Mouse (Mus musculus) intestine, embryonic 14.5 days (tissue): Measurements from ENCODE around the gene Psmc2. TPM values are rescaled to one million over a fixed set of nuclear protein-coding genes. Genes with fewer than 3 reads are reported as not detected.

Source experiments
- ATAC-seq: fragments of 200-750 bp; cut with Nextera tagmentation; replicated peaks from 2 replicates; pipeline ENCODE4 v1.8.0; 2017; ENCODE audit warnings: low read depth, moderate number of reproducible peaks, moderate TSS enrichment, moderate library complexity; ENCODE audit not compliant: low FRiP score, low TSS enrichment
- DNase-seq: peaks from one replicate; pipeline ENCODE4 v3.0.0-alpha.2; 2018; ENCODE audit warnings: low spot score
- H3K27ac ChIP-seq: fragments of 300-500 bp; sonication (generic); 2 replicates; pipeline ENCODE4 v1.5.1; 2014; ENCODE audit warnings: low read depth, mild to moderate bottlenecking, control low read depth
- H3K27me3 ChIP-seq: fragments of 300-500 bp; sonication (generic); replicated peaks from 2 replicates; pipeline ENCODE4 v1.6.1; 2014; ENCODE audit warnings: low read length, control low read depth; ENCODE audit not compliant: control insufficient read depth, insufficient read depth
- H3K36me3 ChIP-seq: fragments of 300-500 bp; sonication (generic); 2 replicates; pipeline ENCODE4 v1.6.1; 2014; ENCODE audit warnings: low read length, control low read depth; ENCODE audit not compliant: control insufficient read depth, insufficient read depth
- H3K4me1 ChIP-seq: fragments of 300-500 bp; sonication (generic); replicated peaks from 2 replicates; pipeline ENCODE4 v1.6.1; 2014; ENCODE audit warnings: low read length, control low read depth, mixed read lengths; ENCODE audit not compliant: control insufficient read depth, insufficient read depth
- H3K4me2 ChIP-seq: fragments of 300-500 bp; sonication (generic); 2 replicates; pipeline ENCODE4 v1.6.1; 2014; ENCODE audit warnings: low read length
- H3K4me3 ChIP-seq: fragments of 300-500 bp; sonication (generic); 2 replicates; pipeline ENCODE4 v1.5.1; 2014; ENCODE audit warnings: low read depth, low read length, control low read depth, mixed read lengths
- H3K9ac ChIP-seq: fragments of 300-500 bp; sonication (generic); 2 replicates; pipeline ENCODE4 v1.6.1; 2014; ENCODE audit warnings: mild to moderate bottlenecking, low read length
- H3K9me3 ChIP-seq: fragments of 300-500 bp; sonication (generic); 2 replicates; pipeline ENCODE4 v1.6.1; 2016; ENCODE audit warnings: low read length, control low read depth; ENCODE audit not compliant: control insufficient read depth
- WGBS: fragments of 180-500 bp; shearing (Covaris S2); extraction: QIAGEN DNeasy Blood & Tissue Kit; methylation state at CpG from one replicate; pipeline ENCODE4 v1.1.7; 2014; 5-methylcytosine and 5-hydroxymethylcytosine counted together
- polyA plus RNA-seq: library from polyadenylated mRNA; unstranded; fragments of >200 nt; fragmentation: Nextera tagmentation; extraction: Ambion mirVana; gene quantifications from 2 replicates; pipeline ENCODE4 v1.2.1, GENCODE M21; 2014

The Psmc2 gene
- polyA plus RNA-seq, 1 experiment from 2014 or later, result 165 TPM

DNA sequence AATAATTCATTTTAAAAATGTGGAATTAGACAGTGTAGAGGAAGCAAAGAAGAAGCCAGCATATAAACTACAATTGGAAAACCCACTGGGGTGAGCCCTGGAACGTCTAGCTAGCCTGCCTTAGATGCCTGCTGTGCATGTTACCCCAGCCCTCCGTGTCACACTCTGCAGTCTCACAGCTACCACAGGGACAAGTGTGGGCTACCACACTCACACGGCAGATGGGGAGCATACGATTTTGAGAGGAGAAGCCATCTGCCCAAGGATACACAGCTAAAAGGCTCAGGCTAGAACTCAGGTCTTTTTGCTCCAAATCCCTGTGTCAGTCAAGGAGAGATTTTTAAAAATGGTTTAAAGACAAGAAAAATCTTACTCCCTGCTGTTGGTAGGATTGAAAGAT, 43.8 kb downstream of the Psmc2 start:
- no peaks in the 10 kb centered on the region for H3K36me3 ChIP-seq
- DNase-seq (no peak), ATAC-seq (no peak)
- no peaks in the 10 kb centered on the region for H3K9me3 ChIP-seq
- H3K27me3 ChIP-seq, result no peaks in the 10 kb centered on the region
- 67% methylated on average over 4 of the region's 4 CpGs for WGBS
- no peaks in the 10 kb centered on the region for H3K4me1 ChIP-seq
- no peak overlapping the region for H3K4me2 ChIP-seq
- no peak overlapping the region for H3K4me3 ChIP-seq
- H3K9ac ChIP-seq, result no peak overlapping the region
- no peak overlapping the region for H3K27ac ChIP-seq

DNA sequence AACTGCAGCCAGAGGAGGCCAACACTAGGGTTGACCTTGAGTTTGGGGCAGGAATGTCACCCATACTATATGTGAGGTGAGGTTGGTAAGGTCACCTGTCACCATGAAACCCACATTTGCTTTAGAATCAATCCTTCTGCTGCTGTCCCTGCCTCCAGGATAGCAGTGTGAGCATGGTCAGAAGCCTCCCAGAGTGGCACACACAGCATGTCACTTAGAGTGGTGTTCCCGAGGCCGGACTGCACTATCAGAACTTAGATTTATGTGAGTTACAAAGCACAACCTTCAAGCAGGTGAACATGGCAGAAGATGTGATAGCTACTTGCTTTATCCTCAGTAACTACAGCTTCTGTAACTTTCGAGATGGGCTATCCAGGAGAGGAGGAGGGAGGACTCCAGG, 46.7 kb downstream of the Psmc2 start:
- Histone ChIP-seq H3K4me3 (no peak overlapping the region), H3K27ac (no peak overlapping the region), H3K36me3 (no peaks in the 10 kb centered on the region), H3K4me1 (no peaks in the 10 kb centered on the region), H3K9me3 (no peaks in the 10 kb centered on the region), H3K27me3 (no peaks in the 10 kb centered on the region), H3K4me2 (no peak overlapping the region), H3K9ac (no peak overlapping the region)
- 74% methylated on average over 3 of the region's 3 CpGs for WGBS
- ATAC-seq (no peak), DNase-seq (no peak)

DNA sequence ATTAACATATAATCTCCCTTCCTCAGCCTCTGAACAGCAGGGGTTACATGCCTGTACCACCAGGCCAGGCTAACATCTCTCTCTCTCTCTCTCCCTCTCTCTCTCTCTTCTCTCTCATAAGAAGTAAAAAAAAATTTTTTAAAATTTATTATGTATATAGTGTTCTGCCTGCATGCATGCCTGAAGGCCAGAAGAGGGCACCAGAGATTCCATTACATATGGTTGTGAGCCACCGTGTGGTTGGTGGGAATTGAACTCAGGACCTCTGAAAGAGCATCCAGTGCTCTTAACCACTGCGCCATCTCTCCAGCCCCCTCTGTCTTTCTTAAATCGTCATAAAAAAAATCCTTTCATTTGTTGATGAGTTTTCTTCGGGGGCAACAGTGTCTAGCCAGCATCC, 59.6 kb downstream of the Psmc2 start:
- Histone ChIP-seq H3K4me3 (no peak overlapping the region), H3K9me3 (no peaks in the 10 kb centered on the region), H3K36me3 (no peaks in the 10 kb centered on the region), H3K4me2 (no peak overlapping the region), H3K9ac (no peak overlapping the region), H3K27me3 (no peaks in the 10 kb centered on the region), H3K4me1 (no peaks in the 10 kb centered on the region), H3K27ac (no peak overlapping the region)
- DNase-seq, result no peak
- ATAC-seq, result no peak
- WGBS, result 77% methylated on average over 4 of the region's 4 CpGs

DNA sequence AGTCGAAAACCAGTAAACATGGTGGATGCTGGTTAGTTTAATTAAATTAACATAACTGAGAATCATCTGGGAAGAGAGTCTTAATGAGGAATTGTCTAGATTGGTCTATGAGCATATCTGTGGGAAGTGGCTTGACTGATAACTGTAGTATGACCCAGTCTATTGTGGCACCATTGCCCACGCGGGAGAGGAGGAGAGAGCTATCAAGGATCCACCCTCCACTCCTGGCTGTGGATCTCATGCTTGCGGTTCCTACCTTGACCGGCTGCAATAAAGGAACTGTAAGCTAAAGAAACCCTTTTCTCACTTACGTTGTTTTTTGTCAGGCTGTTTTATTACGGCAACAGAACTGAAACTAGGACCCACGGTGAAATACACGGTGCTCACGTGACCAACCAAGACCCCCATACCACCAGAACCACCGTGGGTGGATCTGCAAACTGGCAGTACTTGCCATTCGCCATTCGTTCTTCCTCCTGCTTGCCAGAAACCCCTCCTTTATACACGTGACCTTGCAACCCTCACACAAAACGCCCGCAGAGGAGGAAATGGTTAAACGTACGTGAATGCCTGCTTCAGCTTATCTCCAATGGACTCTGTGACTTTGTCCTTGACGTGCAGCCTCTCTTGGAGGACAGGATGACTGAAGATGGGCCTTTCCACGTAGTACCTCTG, 61.7 kb downstream of the Psmc2 start:
- ATAC-seq (no peak), DNase-seq (no peak)
- Histone ChIP-seq H3K9me3 (no peaks in the 10 kb centered on the region), H3K4me3 (no peak overlapping the region), H3K36me3 (no peaks in the 10 kb centered on the region), H3K9ac (no peak overlapping the region), H3K27me3 (no peaks in the 10 kb centered on the region), H3K4me1 (no peaks in the 10 kb centered on the region), H3K27ac (no peak overlapping the region), H3K4me2 (no peak overlapping the region)
- 68% methylated on average over 20 of the region's 20 CpGs for WGBS

DNA sequence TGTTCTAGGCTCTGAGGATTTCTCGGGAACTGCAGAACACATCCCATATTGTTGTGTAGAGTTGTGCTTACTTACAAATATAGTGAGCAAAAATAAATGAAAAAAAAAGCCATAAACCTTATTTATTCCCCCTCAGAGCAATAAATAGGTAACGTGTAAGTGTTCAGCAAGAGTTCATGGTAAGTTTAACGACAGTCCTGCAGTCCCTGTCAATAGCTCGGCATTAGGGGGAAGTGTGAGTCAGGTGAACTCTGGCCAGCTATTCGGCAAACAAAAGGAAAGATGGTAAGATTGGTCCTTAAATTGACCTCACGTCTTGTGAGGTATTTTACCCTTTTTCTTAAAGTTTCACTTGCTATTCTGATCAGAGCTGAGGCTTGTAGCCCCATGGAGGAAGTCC, 62.4 kb downstream of the Psmc2 start:
- ATAC-seq, result no peak
- no peaks in the 10 kb centered on the region for H3K4me1 ChIP-seq
- H3K4me3 ChIP-seq, result no peak overlapping the region
- 59% methylated on average over 6 of the region's 6 CpGs for WGBS
- H3K9me3 ChIP-seq, result no peaks in the 10 kb centered on the region
- H3K27me3 ChIP-seq, result no peaks in the 10 kb centered on the region
- H3K27ac ChIP-seq, result no peak overlapping the region
- no peak for DNase-seq
- no peak overlapping the region for H3K4me2 ChIP-seq
- no peaks in the 10 kb centered on the region for H3K36me3 ChIP-seq
- no peak overlapping the region for H3K9ac ChIP-seq

DNA sequence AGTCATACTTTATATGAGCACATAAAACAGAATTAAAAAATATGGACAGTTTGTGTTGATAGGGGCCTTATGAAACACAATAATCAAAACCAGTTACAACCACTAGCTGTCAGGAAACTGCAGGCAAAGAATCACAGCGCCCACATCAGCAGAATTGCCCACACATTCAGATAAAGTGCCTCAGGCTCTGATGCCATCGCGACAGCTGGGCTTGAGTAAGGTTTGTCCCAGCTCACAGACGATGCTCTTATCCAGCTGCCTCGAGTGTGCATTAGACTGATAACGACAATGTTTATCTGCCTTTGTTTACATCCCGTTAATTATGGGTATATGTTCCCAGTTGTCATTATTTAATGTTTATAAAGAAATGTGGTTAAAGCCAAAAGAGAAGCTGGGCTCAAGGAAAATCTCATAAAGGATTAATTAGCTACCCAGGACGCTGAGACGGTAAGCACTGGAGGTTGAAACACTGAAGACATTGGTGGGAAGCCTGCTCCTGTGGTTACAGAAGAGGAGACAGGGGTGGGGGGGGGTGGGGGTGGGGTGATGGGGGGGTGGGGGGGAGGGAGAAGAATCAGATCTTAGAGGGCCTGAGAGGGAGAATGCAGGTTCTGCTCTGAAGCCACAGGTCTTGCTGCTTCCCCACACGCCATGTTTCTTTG, 66.7 kb downstream of the Psmc2 start:
- DNase-seq, result no peak
- no peak overlapping the region for H3K4me2 ChIP-seq
- no peaks in the 10 kb centered on the region for H3K27me3 ChIP-seq
- 43% methylated on average over 10 of the region's 10 CpGs for WGBS
- H3K9ac ChIP-seq, result no peak overlapping the region
- ATAC-seq, result no peak
- no peaks in the 10 kb centered on the region for H3K36me3 ChIP-seq
- H3K4me1 ChIP-seq, result no peaks in the 10 kb centered on the region
- H3K4me3 ChIP-seq, result no peak overlapping the region
- H3K27ac ChIP-seq, result no peak overlapping the region
- H3K9me3 ChIP-seq, result no peaks in the 10 kb centered on the region

Other genes starting within 250 kb of the Psmc2 start
- 40.2 and 42.5 TPM in 2 replicates for gene Lrrc17, start 241.7 kb upstream of the Psmc2 start, polyA plus RNA-seq
- 0.23 and 0.35 TPM in 2 replicates for gene Fbxl13, start 139.6 kb upstream of the Psmc2 start, polyA plus RNA-seq
- gene Armc10, start 139.5 kb upstream of the Psmc2 start, polyA plus RNA-seq, result 52.3 and 56.8 TPM in 2 replicates
- gene Napepld, start 83.9 kb upstream of the Psmc2 start, polyA plus RNA-seq, result 4.2 and 5.1 TPM in 2 replicates
- 78.4 and 84.1 TPM in 2 replicates for gene Pmpcb, start 48.1 kb upstream of the Psmc2 start, polyA plus RNA-seq
- gene Dnajc2, start within 50 bp of the Psmc2 start, polyA plus RNA-seq, result 80.0 and 85.5 TPM in 2 replicates
- not detected in 2 replicates for gene Slc26a5, start 80.3 kb downstream of the Psmc2 start, polyA plus RNA-seq